Mouse (Mus musculus) midbrain, postnatal 0 days (tissue): ENCODE results near the gene Cbx4. TPM values are rescaled to one million over a fixed set of nuclear protein-coding genes. Genes with fewer than 3 reads are reported as not detected.

Experiments used
- ATAC-seq: fragments of 200-750 bp; cut with Nextera tagmentation; 2 replicates; pipeline ENCODE4 v1.8.0; 2017; ENCODE audit warnings: moderate number of reproducible peaks, mild to moderate bottlenecking, moderate TSS enrichment, moderate library complexity; ENCODE audit not compliant: low FRiP score
- DNase-seq: peaks from one replicate; pipeline ENCODE4 v3.0.0-alpha.2; 2015; ENCODE audit warnings: low spot score
- H3K27ac ChIP-seq: fragments of 300-500 bp; sonication (generic); 2 replicates; pipeline ENCODE4 v1.5.1; 2014; ENCODE audit warnings: low read depth, mild to moderate bottlenecking, low read length, mixed read lengths
- H3K27me3 ChIP-seq: fragments of 300-500 bp; sonication (generic); 2 replicates; pipeline ENCODE4 v1.6.1; 2014; ENCODE audit warnings: low read length, control low read depth, mixed read lengths; ENCODE audit not compliant: insufficient read depth
- H3K36me3 ChIP-seq: fragments of 300-500 bp; sonication (generic); 2 replicates; pipeline ENCODE4 v1.6.1; 2014; ENCODE audit warnings: low read length, control low read depth, mixed read lengths; ENCODE audit not compliant: insufficient read depth
- H3K4me1 ChIP-seq: fragments of 300-500 bp; sonication (generic); 2 replicates; pipeline ENCODE4 v1.6.1; 2014; ENCODE audit warnings: mild to moderate bottlenecking, control low read depth, antibody characterized with exemption, low read length, mixed read lengths; ENCODE audit not compliant: insufficient read depth
- H3K4me2 ChIP-seq: fragments of 300-500 bp; sonication (generic); 2 replicates; pipeline ENCODE4 v1.6.1; 2014; ENCODE audit warnings: low read depth, mild to moderate bottlenecking, low read length, mixed read lengths; ENCODE audit not compliant: poor library complexity, severe bottlenecking
- H3K4me3 ChIP-seq: fragments of 300-500 bp; sonication (generic); 2 replicates; pipeline ENCODE4 v1.5.1; 2014; ENCODE audit warnings: low read depth, mild to moderate bottlenecking, low read length, moderate library complexity
- H3K9ac ChIP-seq: fragments of 300-500 bp; sonication (generic); replicated peaks from 2 replicates; pipeline ENCODE4 v1.6.1; 2014; ENCODE audit warnings: mild to moderate bottlenecking, low read length, moderate library complexity, mixed read lengths; ENCODE audit not compliant: poor library complexity, severe bottlenecking
- H3K9me3 ChIP-seq: fragments of 300-500 bp; sonication (generic); 2 replicates; pipeline ENCODE4 v1.6.1; 2016; ENCODE audit warnings: low read length, control low read depth
- CTCF ChIP-seq: IDR thresholded peaks from 2 replicates; pipeline ENCODE4 v1.5.1; 2016; ENCODE audit warnings: antibody characterized with exemption, mild to moderate bottlenecking
- WGBS: fragments of 180-500 bp; shearing (Covaris S2); extraction: QIAGEN DNeasy Blood & Tissue Kit; methylation state at CpG from one replicate; pipeline ENCODE4 v1.1.7; 2014; 5-methylcytosine and 5-hydroxymethylcytosine counted together
- polyA plus RNA-seq: library from polyadenylated mRNA; unstranded; fragments of >200 nt; fragmentation: Nextera tagmentation; extraction: Ambion mirVana; gene quantifications from 2 replicates; pipeline ENCODE4 v1.2.1, GENCODE M21; 2015
- total RNA-seq: library from RNA; depleted of rRNA; stranded (reverse); fragments of >200 nt; gene quantifications from 2 replicates; pipeline ENCODE4 v1.2.3, GENCODE M21; 2014

Gene Cbx4
- total and polyA plus RNA-seq, 2 experiments from 2014 or later = 30.5 to 53.4 TPM

- Histone ChIP-seq H3K9ac (no peak overlapping the region), H3K4me2 (no peak overlapping the region), H3K27me3 (peaks cover 11% of the 10 kb centered on the region; the same call in 1 of the 2 replicates), H3K27ac (no peak overlapping the region), H3K36me3 (no peaks in the 10 kb centered on the region), H3K4me1 (peaks cover 9% of the 10 kb centered on the region; the same call in 1 of the 2 replicates), H3K9me3 (no peaks in the 10 kb centered on the region), H3K4me3 (no peak overlapping the region)
- peak; percentile 55 for TF ChIP-seq CTCF
- ATAC-seq = no peak
- WGBS = 2% methylated on average over 28 of the region's 28 CpGs
- no peak for DNase-seq
Measured at GRCm38 (mm10) chr11:119088391-119089234, 2.6 kb upstream of the Cbx4 start.

DNA sequence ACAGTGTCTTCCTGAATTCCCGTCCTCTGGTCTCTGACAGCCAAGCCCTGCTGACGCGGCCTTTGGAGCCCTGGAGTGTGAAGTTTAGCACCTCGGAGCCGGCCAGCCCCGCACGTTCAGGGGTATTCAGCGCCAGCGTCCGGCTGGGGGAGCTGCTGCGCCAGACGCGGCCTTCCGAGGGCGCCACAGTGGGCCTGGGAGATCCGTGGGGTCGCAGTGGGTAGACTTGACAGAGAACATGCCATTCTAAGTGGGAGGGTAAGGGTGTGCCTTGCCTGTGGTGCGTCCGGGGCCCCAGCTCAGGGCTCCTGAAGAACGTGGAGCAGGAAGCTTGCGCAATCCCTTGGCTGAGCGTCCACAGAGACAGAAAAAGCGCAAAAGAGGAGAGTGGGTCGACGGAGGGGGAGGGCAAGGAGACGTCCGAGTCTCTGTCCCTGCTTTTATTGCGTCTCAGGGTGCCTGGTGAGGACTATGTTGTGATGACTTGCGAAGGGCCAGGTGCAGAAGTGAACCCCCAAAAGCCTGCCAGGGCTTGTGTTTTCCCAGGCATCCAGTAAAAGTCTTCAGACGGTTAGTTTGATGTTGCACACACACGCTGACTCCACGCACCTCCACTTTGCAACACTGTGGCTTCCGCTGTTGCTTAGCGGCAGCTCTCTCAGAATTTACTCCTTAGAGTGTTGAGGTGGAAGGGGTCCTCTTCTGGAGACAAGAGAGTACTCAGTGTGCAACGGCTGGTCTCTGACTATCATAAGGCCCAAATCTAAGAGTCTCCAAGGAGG lies 1.5 kb upstream of the Cbx4 start:
- peaks cover 11% of the 10 kb centered on the region; the same call in 1 of the 2 replicates for H3K27me3 ChIP-seq
- peak; percentile 38 for TF ChIP-seq CTCF
- no peak overlapping the region for H3K9ac ChIP-seq
- no peaks in the 10 kb centered on the region for H3K36me3 ChIP-seq
- H3K9me3 ChIP-seq = no peaks in the 10 kb centered on the region
- no peak overlapping the region for H3K4me2 ChIP-seq
- ATAC-seq = no peak
- no peak overlapping the region for H3K27ac ChIP-seq
- DNase-seq = no peak
- no peak overlapping the region for H3K4me3 ChIP-seq
- 3% methylated on average over 34 of the region's 35 CpGs for WGBS
- H3K4me1 ChIP-seq = peaks cover 20% of the 10 kb centered on the region; the same call in 1 of the 2 replicates

- Histone ChIP-seq H3K36me3 (peaks cover 18% of the 10 kb centered on the region), H3K4me3 (peak overlapping the region; percentile 93), H3K9ac (peak overlapping the region; percentile 92), H3K9me3 (no peaks in the 10 kb centered on the region), H3K4me1 (peaks cover 37% of the 10 kb centered on the region), H3K27ac (peak overlapping the region; percentile 98), H3K27me3 (peaks cover 11% of the 10 kb centered on the region; the same call in 1 of the 2 replicates), H3K4me2 (peak overlapping the region; percentile 98)
- DNase-seq (peak; percentile 78), ATAC-seq (peak; percentile 61)
- under 1% methylated on average over 63 of the region's 66 CpGs for WGBS
- peak; percentile 10; the same call in 1 of the 2 replicates for TF ChIP-seq CTCF
Measured at GRCm38 (mm10) chr11:119085279-119086062, 550 bp downstream of the Cbx4 start.

DNA sequence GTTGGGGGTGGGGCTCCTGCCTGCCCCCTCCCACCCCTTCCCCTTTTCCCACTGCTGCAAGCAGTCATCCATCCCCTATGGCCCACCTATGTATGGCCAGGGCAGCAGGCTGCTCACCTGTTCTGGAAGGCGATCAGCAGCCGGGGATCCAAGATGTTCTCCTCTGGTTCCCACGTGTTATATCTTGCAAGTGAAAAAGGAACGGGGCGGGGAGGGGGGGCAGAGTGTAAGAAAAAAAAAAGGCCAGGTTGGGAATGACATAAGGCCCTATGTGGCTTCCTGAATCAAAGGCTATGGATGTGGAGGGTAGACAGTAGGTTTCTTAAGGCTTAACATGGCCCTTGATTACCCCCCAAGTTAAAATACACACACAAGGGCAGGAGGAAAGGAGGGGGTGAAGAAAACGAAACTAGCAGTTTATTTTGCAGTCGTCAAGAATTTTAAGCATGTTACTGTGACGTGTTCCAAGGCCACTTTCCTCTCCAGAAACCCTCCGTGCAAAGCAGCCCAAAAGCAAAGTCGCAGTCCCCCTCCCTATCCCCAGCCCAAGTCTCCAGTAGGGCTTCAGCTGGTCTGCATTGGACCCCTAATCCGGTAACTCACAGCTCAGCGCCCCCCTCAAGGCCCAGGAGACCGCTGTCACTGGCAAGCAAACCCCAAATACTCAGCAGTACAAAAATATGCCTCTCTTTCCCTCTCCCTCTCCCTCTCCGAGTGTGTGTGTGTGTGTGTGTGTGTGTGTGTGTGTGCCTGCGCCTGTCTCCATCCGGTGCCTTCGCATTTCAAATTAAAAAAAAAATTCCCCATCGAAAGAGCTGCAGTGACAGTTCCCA lies 1.4 kb downstream of the Cbx4 start:
- Histone ChIP-seq H3K4me3 (peak overlapping the region; percentile 93), H3K4me2 (peak overlapping the region; percentile 98), H3K9me3 (no peaks in the 10 kb centered on the region), H3K27me3 (peaks cover 11% of the 10 kb centered on the region; the same call in 1 of the 2 replicates), H3K9ac (peak overlapping the region; percentile 92), H3K36me3 (peaks cover 19% of the 10 kb centered on the region), H3K4me1 (peaks cover 37% of the 10 kb centered on the region), H3K27ac (peak overlapping the region; percentile 98)
- no peak for DNase-seq
- ATAC-seq = no peak
- under 1% methylated on average over 18 of the region's 18 CpGs for WGBS
- 0 out of 2 replicates have a peak, but pooled peaks have one; percentile 19 for TF ChIP-seq CTCF
